Mouse (Mus musculus) midbrain, embryonic 10.5 days (tissue): ENCODE results near the gene Pdzd3. TPM values are rescaled to one million over a fixed set of nuclear protein-coding genes. Genes with fewer than 3 reads are reported as not detected.

Experiments
- DNase-seq: peaks from one replicate; pipeline ENCODE4 v3.0.0-alpha.2; 2017; ENCODE audit warnings: low spot score
- H3K27ac ChIP-seq: fragments of 300-500 bp; sonication (generic); replicated peaks from 2 replicates; pipeline ENCODE4 v1.5.1; 2016; ENCODE audit warnings: mild to moderate bottlenecking
- H3K27me3 ChIP-seq: fragments of 300-500 bp; sonication (generic); 2 replicates; pipeline ENCODE4 v1.6.1; 2016; ENCODE audit warnings: low read depth, mild to moderate bottlenecking; ENCODE audit not compliant: poor library complexity, severe bottlenecking
- H3K36me3 ChIP-seq: fragments of 300-500 bp; sonication (generic); 2 replicates; pipeline ENCODE4 v1.6.1; 2016; ENCODE audit warnings: mild to moderate bottlenecking, moderate library complexity
- H3K4me1 ChIP-seq: fragments of 300-500 bp; sonication (generic); 2 replicates; pipeline ENCODE4 v1.6.1; 2016
- H3K4me3 ChIP-seq: fragments of 300-500 bp; sonication (generic); 2 replicates; pipeline ENCODE4 v1.5.1; 2016; ENCODE audit warnings: mild to moderate bottlenecking, moderate library complexity
- H3K9me3 ChIP-seq: fragments of 300-500 bp; sonication (generic); replicated peaks from 2 replicates; pipeline ENCODE4 v1.6.1; 2016; ENCODE audit warnings: mild to moderate bottlenecking
- WGBS: fragments of 180-500 bp; shearing (Covaris S2); methylation state at CpG from one replicate; pipeline ENCODE4 v1.1.7; 2016; 5-methylcytosine and 5-hydroxymethylcytosine counted together
- polyA plus RNA-seq: library from polyadenylated mRNA; unstranded; fragments of >200 nt; fragmentation: Nextera tagmentation; extraction: Ambion mirVana; gene quantifications from 2 replicates; pipeline ENCODE4 v1.2.1, GENCODE M21; 2016

Gene Pdzd3
- polyA plus RNA-seq, 1 experiment from 2014 or later: not detected

GRCm38 (mm10) chr9:44243621-44244020 is 7.7 kb downstream of the Pdzd3 start:
- 73% methylated on average over 2 of the region's 2 CpGs for WGBS
- DNase-seq: no peak
- H3K9me3 ChIP-seq: no peaks in the 10 kb centered on the region

GRCm38 (mm10) chr9:44241418-44241817 is 9.9 kb downstream of the Pdzd3 start:
- no peak for DNase-seq
- 78% methylated on average over 9 of the region's 9 CpGs for WGBS
- Histone ChIP-seq H3K4me1 (peaks cover 14% of the 10 kb centered on the region), H3K27ac (no peak overlapping the region), H3K4me3 (no peak overlapping the region), H3K27me3 (no peaks in the 10 kb centered on the region), H3K9me3 (no peaks in the 10 kb centered on the region), H3K36me3 (no peaks in the 10 kb centered on the region)

More at GRCm38 (mm10) chr9:44243621-44244020, 7.7 kb downstream of the Pdzd3 start:
- H3K27me3 ChIP-seq: peaks cover 3% of the 10 kb centered on the region; the same call in 1 of the 2 replicates
- no peak overlapping the region for H3K4me3 ChIP-seq
- H3K36me3 ChIP-seq: no peaks in the 10 kb centered on the region
- peaks cover 14% of the 10 kb centered on the region for H3K4me1 ChIP-seq
- no peak overlapping the region for H3K27ac ChIP-seq

GRCm38 (mm10) chr9:44240911-44241310 is 10.4 kb downstream of the Pdzd3 start:
- no peak for DNase-seq
- no peaks in the 10 kb centered on the region for H3K36me3 ChIP-seq
- H3K27ac ChIP-seq: no peak overlapping the region
- H3K4me3 ChIP-seq: no peak overlapping the region
- no peaks in the 10 kb centered on the region for H3K9me3 ChIP-seq
- H3K27me3 ChIP-seq: no peaks in the 10 kb centered on the region
- H3K4me1 ChIP-seq: peaks cover 14% of the 10 kb centered on the region
- 50% methylated on average over 5 of the region's 5 CpGs for WGBS

GRCm38 (mm10) chr9:44240399-44240798 is 10.9 kb downstream of the Pdzd3 start, which contains the start of gene Ccdc153:
Gene Ccdc153 (plus strand): TSS chr9:44240676.
- DNase-seq: no peak
- Histone ChIP-seq H3K27me3 (no peaks in the 10 kb centered on the region), H3K9me3 (no peaks in the 10 kb centered on the region), H3K4me1 (peaks cover 14% of the 10 kb centered on the region), H3K27ac (no peak within 1 kb of the TSS), H3K36me3 (no peaks in the 10 kb centered on the region), H3K4me3 (no peak within 1 kb of the TSS)
- WGBS: 63% methylated on average over 2 of the region's 2 CpGs

GRCm38 (mm10) chr9:44239447-44239846 is 11.8 kb downstream of the Pdzd3 start:
- 10% methylated on average over 5 of the region's 5 CpGs for WGBS
- Histone ChIP-seq H3K9me3 (no peaks in the 10 kb centered on the region), H3K27ac (no peak overlapping the region)

GRCm38 (mm10) chr9:44238501-44239190 is 12.6 kb downstream of the Pdzd3 start:
- no peak for DNase-seq
- WGBS: 81% methylated on average over 17 of the region's 17 CpGs
- Histone ChIP-seq H3K27me3 (no peaks in the 10 kb centered on the region), H3K36me3 (no peaks in the 10 kb centered on the region), H3K4me1 (peaks cover 20% of the 10 kb centered on the region), H3K4me3 (no peak overlapping the region), H3K9me3 (no peaks in the 10 kb centered on the region), H3K27ac (no peak overlapping the region)

More at GRCm38 (mm10) chr9:44239447-44239846, 11.8 kb downstream of the Pdzd3 start:
- no peaks in the 10 kb centered on the region for H3K36me3 ChIP-seq
- H3K4me1 ChIP-seq: peaks cover 16% of the 10 kb centered on the region
- peak; percentile 66 for DNase-seq
- H3K4me3 ChIP-seq: no peak overlapping the region
- H3K27me3 ChIP-seq: no peaks in the 10 kb centered on the region

- WGBS: 81% methylated on average over 4 of the region's 4 CpGs
- no peak for DNase-seq
- Histone ChIP-seq H3K27me3 (no peaks in the 10 kb centered on the region), H3K9me3 (no peaks in the 10 kb centered on the region), H3K36me3 (no peaks in the 10 kb centered on the region), H3K27ac (no peak overlapping the region), H3K4me1 (peaks cover 29% of the 10 kb centered on the region), H3K4me3 (no peak overlapping the region)
Observed at GRCm38 (mm10) chr9:44237128-44237527, 14.1 kb downstream of the Pdzd3 start.

- WGBS: 59% methylated on average over 4 of the region's 4 CpGs
- no peaks in the 10 kb centered on the region for H3K27me3 ChIP-seq
- no peaks in the 10 kb centered on the region for H3K9me3 ChIP-seq
- peaks cover 34% of the 10 kb centered on the region for H3K4me1 ChIP-seq
- no peak overlapping the region for H3K27ac ChIP-seq
- DNase-seq: no peak
- no peak overlapping the region for H3K4me3 ChIP-seq
- H3K36me3 ChIP-seq: no peaks in the 10 kb centered on the region
Observed at GRCm38 (mm10) chr9:44236601-44237000, 14.7 kb downstream of the Pdzd3 start.

GRCm38 (mm10) chr9:44234479-44235427 is 16.5 kb downstream of the Pdzd3 start:
- H3K4me1 ChIP-seq: peaks cover 31% of the 10 kb centered on the region
- WGBS: 29% methylated on average over 19 of the region's 19 CpGs
- no peaks in the 10 kb centered on the region for H3K27me3 ChIP-seq
- no peaks in the 10 kb centered on the region for H3K36me3 ChIP-seq
- H3K4me3 ChIP-seq: peak overlapping the region; percentile 96
- H3K27ac ChIP-seq: peak overlapping the region; percentile 94
- peak; percentile 26 for DNase-seq
- no peaks in the 10 kb centered on the region for H3K9me3 ChIP-seq

GRCm38 (mm10) chr9:44233802-44234478 is 17.3 kb downstream of the Pdzd3 start, which contains the start of gene Cbl:
Gene Cbl (minus strand): TSS chr9:44234049.
- H3K4me1 ChIP-seq: peaks cover 27% of the 10 kb centered on the region
- no peaks in the 10 kb centered on the region for H3K27me3 ChIP-seq
- DNase-seq: peak; percentile 99
- H3K4me3 ChIP-seq: peak within 1 kb of the TSS; percentile 96
- H3K9me3 ChIP-seq: no peaks in the 10 kb centered on the region
- peak within 1 kb of the TSS; percentile 94 for H3K27ac ChIP-seq
- WGBS: under 1% methylated on average over 76 of the region's 76 CpGs
- no peaks in the 10 kb centered on the region for H3K36me3 ChIP-seq

GRCm38 (mm10) chr9:44233021-44233801 is 18.1 kb downstream of the Pdzd3 start:
- Histone ChIP-seq H3K9me3 (no peaks in the 10 kb centered on the region), H3K36me3 (peaks cover under 1% of the 10 kb centered on the region; the same call in 1 of the 2 replicates), H3K27ac (peak overlapping the region; percentile 94), H3K27me3 (no peaks in the 10 kb centered on the region), H3K4me1 (peaks cover 27% of the 10 kb centered on the region), H3K4me3 (peak overlapping the region; percentile 96)
- DNase-seq: no peak
- under 1% methylated on average over 40 of the region's 40 CpGs for WGBS

GRCm38 (mm10) chr9:44231609-44232008 is 19.7 kb downstream of the Pdzd3 start:
- Histone ChIP-seq H3K36me3 (peaks cover 8% of the 10 kb centered on the region), H3K4me1 (peaks cover 27% of the 10 kb centered on the region), H3K4me3 (peak overlapping the region; percentile 96; the same call in 1 of the 2 replicates), H3K27ac (no peak overlapping the region), H3K9me3 (no peaks in the 10 kb centered on the region), H3K27me3 (no peaks in the 10 kb centered on the region)
- DNase-seq: no peak
